Mouse (Mus musculus) heart, postnatal 0 days (tissue): ENCODE results near the gene Arid2.

Experiments
- CTCF ChIP-seq: IDR thresholded peaks from 2 replicates; pipeline ENCODE4 v1.5.1; 2016; ENCODE audit warnings: antibody characterized with exemption, control low read depth, low read depth
- EP300 ChIP-seq: IDR thresholded peaks from 2 replicates; pipeline ENCODE4 v1.6.1; 2016; ENCODE audit warnings: antibody characterized with exemption, low read depth

GRCm38 (mm10) chr15:96407151-96407550 is 119.8 kb downstream of the Arid2 start:
- TF ChIP-seq CTCF (no peak), EP300 (no peak)
